Mouse (Mus musculus) retina, embryonic 14.5 days (tissue): ENCODE measurements around the gene Ppp1r8.
"Not testable (repeated sequence)": the region's sequence is repeated elsewhere in the genome, so short reads cannot be mapped to it uniquely, and the experiment has no call there.

Experiments
- DNase-seq: peaks from one replicate; pipeline ENCODE4 v3.0.0-alpha.2; 2015; ENCODE audit warnings: low spot score

Gene Ppp1r8

DNA sequence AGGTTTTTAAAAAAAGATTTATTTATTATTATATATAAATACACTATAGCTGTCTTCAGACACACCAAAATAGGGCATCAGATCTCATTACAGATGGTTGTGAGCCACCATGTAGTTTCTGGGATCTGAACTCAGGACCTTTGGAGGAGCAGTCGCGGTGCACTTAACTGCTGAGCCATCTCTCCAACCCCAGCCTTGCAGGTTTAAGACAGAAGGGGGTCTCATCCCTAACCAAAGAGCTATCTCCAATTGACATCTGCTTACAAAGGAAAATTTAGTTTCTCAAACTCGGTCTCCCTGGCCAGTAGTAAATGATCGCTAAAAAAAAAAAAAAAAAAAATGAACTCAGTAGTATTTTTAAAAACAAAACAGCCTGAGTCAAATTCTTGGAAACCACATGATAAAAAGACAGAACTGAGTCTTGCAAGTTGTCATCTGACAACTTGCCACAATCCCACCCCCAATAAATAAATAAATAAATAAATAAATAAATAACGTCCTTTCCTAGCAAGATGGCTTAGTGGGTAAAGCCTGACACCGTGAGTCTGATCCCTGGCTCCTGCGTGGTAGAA, 36.3 kb downstream of the Ppp1r8 start:
- DNase-seq = no peak

DNA sequence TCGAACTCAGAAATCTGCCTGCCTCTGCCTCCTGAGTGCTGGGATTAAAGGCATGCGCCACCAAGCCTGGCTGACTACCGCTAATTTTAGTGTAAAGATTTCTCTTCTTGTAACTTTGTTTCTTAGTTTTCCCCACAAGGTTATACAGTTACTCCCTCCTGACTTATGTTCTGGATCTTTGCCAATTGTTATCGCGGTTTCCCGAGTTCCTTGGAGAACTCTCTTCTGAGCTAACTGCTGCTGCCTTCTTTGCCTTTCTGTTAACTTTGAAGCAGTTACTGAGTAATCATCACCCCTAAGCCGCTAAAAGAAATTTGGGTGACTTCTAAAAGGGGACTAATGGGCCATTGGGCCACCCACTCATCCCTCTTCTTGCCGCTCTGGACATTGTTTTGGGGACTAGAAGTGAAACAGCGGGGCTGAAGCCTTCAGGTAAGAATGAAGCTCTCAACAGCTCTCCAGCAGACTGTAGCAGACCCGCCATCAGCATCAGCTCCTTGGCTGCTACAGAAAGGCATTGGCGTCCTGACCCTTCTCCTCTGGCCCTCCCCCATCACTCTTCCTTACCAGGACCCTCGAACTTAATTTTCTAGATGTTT, 37.3 kb downstream of the Ppp1r8 start:
- no peak for DNase-seq

DNA sequence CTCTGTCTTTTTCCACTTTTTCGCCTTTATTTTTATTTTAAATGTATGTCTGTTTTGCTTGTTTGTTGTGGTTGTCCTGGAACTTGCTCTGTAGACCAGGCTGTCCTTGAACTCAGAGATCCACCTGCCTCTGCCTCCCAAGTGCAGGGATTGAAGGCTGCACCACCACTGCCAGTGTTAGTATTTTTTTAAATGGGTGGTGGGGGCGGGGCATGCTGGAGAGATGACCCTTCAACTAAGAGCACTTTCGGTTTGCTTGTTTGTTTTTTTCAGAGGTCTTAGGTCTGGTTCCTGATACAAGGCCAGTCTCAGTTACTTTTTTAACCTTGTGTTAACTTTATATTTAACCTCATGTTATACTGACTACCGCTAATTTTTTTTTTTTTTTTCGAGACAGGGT, 37.8 kb downstream of the Ppp1r8 start:
- no peak for DNase-seq

DNA sequence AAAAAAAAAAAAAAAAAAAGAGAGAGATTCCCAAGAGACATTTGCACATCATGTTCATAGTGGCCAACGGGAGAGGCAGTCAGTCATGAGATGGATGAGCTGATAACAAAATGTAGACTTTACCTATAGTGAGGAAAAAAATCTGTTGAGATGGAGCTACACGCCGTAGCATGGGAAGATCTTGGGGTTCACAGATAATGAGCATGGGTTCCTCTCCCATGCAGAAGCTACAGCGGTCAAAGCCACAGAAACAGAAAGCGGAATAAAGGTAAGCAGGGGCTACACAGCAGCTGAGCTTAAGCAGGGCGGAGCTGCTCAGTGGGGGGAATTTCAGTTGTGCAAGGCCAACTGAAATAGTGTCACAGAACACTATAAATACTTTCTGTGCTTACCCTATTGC, 38.6 kb downstream of the Ppp1r8 start:
- DNase-seq = no peak

DNA sequence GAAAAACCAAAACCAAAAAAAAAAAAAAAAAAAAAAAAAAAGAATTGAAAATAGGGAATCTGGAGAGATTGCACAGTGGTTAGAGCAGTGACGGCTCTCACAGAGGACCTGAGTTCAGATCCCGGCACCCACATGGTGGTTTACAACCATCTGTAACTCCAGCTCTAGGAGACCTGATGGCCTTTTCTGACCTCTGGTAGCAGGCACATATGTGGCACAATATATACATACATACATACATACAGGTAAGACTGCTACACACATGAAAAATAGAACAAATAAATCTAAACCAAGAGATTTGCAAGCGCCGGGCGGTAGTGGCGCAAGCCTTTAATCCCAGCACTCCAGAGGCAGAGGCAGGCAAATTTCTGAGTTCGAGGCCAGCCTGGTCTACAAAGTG, 39.1 kb downstream of the Ppp1r8 start:
- DNase-seq = no peak

DNA sequence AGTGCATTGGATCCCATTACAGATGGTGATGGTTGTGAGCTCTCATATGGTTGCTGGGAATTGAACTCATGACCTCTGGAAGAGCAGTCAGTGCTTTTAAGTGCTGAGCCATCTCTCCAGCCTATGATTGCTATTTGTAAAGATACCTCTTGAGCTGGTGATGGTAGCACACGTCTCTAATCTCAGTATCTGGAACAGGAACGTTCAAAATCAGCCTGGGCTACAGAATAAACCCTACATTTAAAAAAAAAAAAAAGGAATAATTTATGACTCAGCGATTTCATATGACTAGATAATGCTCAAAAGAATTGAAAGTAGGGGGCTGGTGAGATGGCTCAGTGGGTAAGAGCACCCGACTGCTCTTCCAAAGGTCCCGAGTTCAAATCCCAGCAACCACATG, 39.8 kb downstream of the Ppp1r8 start:
- no peak for DNase-seq

DNA sequence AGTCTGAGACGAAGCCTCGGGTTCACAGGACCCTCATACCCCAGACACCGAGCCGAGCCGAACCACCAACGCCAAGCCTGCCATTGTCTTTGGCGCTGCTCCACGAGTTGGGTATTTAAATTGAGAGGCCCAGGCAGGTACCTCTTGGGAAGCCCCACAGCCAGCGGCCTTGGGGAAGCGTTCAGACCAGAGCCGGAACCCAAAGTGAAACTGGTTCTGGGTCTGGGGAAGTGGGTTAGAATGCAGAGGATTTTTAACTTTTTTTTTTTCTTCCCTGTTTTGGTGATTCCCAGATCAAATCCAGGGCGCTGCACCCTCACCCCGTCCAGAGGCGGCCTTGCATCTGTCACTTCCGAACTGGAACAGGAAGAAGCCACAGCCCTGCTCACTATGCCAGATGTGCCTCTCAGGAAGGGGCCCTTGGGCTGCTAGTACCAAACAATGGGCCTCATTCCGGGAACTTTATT, 40.8 kb downstream of the Ppp1r8 start:
- DNase-seq = no peak

DNA sequence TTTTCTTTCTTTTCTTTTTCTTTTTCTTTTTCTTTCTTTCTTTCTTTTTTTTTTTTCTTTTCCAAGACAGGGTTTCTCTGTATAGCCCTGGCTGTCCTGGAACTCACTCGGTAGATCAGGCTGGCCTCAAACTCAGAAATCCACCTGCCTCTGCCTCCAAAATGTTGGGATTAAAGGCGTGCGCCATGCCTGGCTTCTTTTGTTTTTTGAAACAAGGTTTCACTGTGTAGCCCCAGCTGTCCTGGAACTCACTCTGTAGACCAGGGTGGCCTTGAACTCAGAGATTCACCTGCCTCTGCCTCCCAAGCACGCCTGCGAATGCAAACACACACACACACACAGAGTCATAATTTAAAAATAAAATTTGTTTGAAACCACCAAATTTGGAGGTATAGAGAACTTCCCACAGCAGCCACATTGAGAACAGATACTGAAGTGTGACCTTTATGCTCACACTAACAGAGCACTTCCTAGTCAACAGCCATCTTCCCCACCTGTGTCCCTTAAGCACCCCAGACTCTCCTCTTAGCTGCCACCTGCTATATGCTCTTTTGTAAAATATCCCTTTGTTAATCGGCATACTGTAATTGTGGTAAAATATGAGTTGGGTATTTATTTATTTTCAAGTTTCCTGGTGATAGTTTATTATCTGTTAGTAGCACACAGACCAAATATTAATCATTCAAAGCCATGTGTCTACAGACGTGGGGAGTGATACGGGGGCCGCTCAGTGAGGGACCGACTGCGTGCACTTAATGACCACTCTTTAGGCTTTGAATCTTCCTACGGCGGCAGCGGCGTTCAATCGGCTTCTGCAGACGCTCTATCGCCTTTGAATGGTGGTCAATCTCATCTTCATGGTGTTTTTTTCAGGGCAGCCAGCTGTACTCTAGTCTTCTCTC, 41.5 kb downstream of the Ppp1r8 start:
- DNase-seq = no peak

DNA sequence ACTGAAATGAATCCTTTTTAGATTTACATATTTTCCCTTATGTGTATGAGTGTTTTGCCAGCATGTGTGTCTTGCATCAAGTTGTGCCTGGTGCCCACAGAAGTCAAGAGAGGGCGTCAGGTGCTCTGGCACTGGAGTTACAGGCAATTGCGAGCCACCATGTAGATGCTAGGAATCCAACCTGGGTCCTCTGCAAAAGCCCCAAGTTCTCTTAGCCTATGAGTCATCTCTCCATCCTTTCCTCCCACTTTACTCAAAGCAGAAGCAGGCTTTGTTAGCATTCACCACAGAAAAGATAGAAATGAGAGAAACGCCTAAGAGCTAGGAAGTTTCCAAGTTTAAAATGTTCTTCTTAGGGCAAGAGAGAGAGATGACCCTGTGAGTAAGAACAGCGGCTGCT, 43.1 kb downstream of the Ppp1r8 start:
- DNase-seq = no peak

DNA sequence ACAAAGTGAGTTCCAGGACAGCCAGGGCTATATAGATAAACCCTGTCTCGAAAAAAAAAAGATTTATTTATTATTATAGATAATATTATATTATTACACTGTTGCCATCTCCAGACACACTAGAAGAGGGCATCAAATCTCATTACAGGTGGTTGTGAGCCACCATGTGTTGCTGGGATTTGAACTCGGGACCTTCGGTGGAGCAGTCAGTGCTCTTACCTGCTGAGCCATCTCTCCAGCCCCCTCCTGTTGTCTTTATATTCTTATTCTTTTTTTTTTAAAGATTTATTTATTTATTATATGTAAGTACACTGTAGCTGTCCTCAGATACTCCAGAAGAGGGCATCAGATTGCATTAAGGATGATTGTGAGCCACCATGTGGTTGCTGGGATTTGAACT, 44.3 kb downstream of the Ppp1r8 start:
- not testable (repeated sequence) for DNase-seq

DNA sequence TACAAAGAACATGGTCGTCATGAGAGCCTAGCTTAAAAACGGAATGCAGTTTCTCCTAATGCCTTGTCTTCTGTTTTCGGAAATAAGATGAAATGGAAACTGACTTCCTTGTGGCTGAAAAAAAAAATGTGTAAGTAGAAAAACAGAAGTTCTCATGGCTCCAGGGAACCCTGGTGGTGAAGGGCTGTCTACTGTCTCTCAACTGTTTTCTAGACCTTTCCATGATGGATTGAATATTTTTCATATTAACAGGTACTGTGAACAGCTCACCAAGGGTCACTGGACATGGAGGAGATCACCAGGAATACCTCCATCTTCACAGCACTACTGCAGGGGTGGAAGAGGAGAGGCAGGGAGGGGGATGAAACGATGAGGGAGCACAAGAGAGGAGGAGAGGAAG, 44.9 kb downstream of the Ppp1r8 start:
- no peak for DNase-seq

DNA sequence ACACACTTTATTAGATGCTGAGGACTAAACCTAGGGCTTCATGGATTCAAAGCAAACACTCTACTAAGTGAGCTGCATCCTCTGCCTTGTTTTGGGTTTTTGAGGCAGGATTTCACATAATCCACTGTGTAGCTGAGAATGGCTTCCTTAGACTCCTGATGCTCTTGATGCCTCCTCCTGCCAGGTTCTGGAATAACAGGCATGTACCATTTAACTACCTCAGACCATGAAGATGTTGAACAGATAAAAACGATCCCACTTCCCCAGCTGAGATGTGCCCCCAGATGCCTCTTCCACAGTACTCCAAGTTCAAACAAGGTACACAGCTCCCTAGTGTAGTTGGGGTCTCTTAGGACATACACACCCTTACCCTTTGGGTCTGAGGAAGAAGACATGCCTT, 45.5 kb downstream of the Ppp1r8 start:
- no peak for DNase-seq

DNA sequence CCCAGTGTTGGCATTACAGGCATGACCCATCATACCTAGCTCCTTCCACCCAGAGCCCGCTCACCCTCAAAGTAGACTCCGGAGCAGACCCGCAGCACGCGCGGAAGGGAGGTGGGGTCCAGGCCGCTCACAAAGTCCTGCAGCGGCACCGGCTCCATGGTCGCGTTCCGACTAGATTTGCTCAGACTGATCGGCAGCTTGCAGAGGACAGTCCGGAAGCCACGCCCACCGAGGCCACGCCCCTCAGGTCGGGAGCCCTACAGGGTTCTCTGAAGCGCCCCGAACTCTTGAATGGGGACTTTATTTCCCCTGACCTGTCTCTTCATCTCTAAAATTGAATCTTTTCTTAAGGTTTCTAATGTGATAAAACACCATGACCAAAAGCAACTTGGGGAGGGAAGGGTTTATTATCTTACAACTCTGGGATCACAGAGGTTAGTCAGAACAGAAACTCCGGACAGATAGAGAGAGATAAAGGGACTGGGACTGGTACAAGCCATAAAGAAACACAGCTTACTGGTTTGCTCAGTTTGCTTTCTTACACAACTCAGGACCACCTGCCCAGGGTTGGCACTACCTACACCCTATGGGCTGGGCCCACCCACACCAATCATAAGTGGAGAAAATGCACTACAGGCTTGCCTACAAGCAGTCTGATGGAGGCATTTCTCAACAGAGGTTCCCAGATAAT, 46.6 kb downstream of the Ppp1r8 start, which contains the start of gene Themis2:
Gene Themis2, minus strand, starts transcription at position 192 of the 691 bp plus-strand sequence.
- DNase-seq = peak; percentile 77

DNA sequence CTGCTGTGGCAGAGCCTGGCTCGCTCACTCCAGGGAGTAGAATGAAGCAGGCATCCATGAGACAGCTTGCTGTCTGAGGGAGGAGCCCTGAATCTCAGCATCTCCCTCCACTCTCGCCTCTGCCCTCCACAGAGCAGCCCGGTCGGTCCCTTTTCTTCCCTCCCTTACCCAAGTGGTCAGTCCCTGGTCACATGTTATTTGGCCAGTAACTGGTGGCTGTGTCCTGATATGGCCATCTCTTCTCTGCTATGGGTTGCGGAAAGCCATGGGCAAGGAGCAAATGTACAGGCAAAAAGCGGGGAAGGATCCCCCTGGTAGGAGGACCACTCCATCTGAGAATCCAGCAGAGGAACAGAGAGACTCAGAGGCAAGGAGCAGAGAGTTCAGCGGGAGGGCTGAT, 47.8 kb downstream of the Ppp1r8 start:
- DNase-seq = no peak

DNA sequence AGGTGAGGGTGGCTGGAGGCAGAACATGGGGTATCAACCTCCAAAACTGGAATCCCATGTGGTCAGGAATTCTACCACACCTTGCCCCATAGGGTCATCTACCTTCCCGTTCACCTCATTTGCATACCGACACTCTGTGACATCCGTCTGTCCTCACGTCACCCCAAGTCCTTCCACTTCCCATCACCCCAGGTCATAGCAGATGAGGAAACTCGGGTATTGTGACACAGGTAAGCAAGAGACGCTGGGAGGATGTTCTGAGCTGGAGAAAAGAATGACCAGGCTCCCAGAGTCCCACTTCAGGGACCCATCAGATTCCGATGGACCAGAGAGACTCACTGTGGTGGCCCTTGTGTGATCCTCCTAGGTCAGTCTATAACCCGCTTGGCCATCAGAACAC, 48.2 kb downstream of the Ppp1r8 start:
- DNase-seq = no peak

DNA sequence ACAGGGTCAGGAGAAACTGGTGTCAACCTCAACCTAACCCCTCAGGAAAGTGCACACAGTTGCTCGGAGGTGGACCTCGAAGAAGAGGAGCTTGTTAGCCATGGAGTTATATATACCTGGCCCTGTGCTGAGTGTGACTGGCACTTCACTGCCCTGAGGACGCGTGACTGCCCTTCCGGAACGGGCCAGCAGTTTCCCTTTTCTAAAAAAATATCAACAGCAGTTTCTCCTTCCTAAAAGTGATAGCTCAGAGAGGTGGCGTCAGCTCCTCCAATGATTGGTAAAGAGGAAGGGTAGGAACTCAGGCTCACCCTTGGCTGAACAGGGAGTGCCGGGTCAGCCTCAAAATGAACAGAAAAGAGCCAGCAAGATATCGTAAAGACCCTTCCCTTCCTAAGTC, 48.9 kb downstream of the Ppp1r8 start:
- no peak for DNase-seq

DNA sequence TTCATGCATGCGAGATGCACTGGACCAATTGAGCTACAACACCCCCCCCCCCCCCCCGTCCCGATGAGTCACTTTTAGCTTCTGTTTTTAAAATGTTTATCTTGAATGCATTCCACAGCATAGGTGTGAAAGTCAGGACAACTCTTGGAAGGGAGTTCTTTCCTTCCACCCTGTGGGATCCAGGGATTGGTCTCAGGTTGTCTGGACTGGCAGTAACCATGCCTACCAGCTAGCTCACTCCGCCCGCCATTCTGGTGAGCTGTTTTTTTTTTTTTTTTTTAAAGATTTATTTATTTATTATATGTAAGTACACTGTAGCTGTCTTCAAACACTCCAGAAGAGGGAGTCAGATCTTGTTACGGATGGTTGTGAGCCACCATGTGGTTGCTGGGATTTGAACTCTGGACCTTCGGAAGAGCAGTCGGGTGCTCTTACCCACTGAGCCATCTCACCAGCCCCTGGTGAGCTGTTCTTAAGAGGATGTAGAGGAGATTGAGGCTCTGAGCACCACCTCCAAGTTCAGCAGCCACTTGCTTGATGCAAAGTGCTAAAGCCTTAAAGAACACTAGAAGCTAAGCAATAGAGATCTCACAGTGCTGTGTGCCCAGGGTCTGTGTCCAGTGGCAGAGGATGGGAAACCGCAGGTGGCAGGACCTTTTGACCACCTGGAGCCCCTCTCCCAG, 49.5 kb downstream of the Ppp1r8 start:
- not testable (repeated sequence) for DNase-seq

DNA sequence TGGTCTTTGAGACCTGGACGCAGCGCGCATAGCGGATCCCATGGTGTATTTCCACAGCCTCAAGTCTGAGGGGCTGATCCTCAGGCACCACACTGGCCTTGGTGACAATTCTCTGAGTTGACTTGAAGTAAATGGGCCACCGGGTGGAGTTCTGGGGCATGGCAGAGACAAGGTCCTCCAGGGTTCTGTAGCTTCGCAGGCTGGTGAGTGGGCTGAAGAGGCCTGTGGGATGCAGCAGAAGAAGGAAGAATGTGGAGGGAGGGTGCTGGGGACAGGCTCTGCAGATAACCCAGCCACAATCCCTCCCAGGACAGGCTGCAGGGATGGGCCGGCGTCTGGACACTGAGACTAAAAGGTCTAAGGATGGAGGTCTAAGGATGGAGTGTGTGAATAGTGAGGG, 53.2 kb downstream of the Ppp1r8 start:
- DNase-seq = no peak

DNA sequence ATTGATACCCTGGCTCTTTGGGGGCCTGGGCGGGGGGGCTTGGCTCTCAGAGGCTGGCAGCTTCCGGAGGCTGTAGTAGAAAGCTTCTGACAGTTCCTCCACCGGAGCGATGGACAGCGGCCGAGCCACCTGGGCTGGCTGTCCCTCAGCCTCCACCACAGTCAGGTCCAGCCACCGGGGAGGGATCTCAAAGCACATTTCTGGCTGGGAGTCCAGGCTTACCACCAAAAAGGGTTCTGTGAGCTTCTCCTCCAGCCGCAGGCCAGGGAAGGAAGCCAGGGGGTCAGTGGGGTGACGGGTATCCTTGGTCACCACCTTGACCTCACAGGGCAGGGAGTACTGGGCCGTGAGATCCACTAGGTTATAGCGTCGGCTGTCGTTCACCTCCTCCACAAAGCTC, 57.7 kb downstream of the Ppp1r8 start:
- DNase-seq = no peak

DNA sequence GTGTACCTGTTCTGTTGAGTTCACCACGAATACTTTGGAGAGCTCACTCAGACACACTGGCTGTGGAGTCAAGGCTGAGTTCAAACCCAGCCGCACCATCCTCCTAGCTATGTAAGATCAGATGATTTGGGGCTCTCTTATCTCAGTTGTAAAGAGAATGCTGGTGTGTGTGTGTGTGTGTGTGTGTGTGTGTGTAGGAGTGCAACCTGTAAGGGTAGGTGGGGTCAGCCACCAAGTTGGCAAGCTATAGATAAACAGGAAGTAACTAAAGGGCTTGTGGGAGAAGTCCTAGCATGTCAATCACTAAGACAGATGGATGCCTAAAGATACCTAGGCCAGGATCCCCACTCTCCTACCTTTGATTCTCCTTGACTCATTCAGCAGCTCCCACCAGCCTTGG, 59.2 kb downstream of the Ppp1r8 start:
- DNase-seq = no peak

DNA sequence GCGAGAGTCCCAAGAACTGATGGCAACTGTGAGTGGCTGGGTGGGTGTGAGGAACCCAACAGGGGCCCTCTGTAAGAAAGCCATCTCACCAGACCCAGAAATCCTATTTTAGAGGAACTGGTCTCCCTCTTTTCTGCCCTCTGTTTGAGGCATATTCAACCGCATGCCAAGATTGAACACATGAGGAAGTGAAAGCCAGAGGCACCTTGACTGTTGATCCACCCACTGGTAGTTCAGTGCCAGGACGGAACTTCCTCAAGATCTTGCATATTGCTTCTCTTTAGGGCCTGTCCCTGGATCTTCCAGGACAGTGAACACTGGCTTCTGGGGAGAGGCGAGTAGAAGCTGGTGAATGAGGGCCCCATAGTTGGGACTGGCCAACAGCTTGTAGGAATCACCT, 62.7 kb downstream of the Ppp1r8 start:
- no peak for DNase-seq
